Mouse (Mus musculus): ENCODE results near the gene Mecom.

DNA sequence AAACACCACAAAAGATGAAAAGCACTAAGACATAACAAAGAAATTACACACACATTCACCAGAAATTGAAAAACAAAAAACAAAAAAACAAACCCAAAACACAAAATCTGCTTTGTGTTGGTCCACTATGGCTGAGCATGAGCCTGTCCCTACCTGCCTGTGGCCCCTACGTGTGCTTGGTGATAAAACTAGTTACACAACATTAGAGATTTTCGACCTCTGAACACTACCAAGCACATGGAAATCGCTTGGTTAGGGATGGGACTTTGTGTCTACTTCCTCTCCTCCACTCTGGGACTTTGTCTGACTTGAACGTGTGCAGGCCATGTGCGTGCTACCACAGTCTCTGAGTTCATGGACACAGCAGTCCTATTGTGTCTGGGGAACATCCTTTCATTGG is 292.0 kb downstream of the Mecom start:
- TF ChIP-seq CTCF (IDR thresholded peaks at IDR 0.05; ENCODE audit: extremely low read depth, insufficient read depth, low read length) (no peak), POLR2A (IDR thresholded peaks at IDR 0.05; ENCODE audit: extremely low read depth, insufficient read depth, low read length) (no peak)

Data from cortical plate, adult 2 months (tissue).